Mouse (Mus musculus) lung, adult 2 months (tissue): ENCODE data around the gene Samd4.

Experiments
- CTCF ChIP-seq: fragments of 200-500 bp; IDR thresholded peaks from 2 replicates; pipeline ENCODE4 v1.5.1; 2011; ENCODE audit warnings: mild to moderate bottlenecking, low read length, control low read depth; ENCODE audit not compliant: insufficient read depth
- POLR2A ChIP-seq: fragments of 200-500 bp; IDR thresholded peaks from 2 replicates; pipeline ENCODE4 v1.6.1; 2011; ENCODE audit warnings: low read depth, mild to moderate bottlenecking, control low read depth, low read length, borderline replicate concordance; ENCODE audit errors: extremely low read depth

DNA sequence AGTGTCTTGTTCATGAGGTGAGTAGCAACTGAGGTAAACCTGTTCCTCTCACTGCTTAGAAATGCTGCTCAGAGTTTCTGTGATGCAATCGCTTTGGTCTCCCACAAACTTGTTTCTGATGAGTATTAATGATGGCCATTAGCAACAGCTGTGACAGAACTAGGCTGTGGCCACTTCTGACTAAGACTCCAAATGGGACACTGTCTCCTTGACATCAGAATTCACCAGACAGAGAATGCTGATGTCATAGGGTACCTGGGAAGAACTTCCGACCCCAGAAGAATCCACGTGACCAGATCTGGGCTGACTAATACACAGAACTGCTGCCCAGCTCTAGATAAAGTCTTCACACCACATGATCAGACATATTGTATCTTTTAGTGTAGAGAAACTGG, 194.9 kb downstream of the Samd4 start:
- no peak for TF ChIP-seq CTCF
- no peak for TF ChIP-seq POLR2A
